Comparison of ENCODE assay signal across 16 mouse cellular contexts in genomic region chr1:74058309-74058708, GRCm38 (mm10).
DNase-seq lines count a peak whose midpoint lies in the region; ATAC-seq and TF ChIP-seq lines count a peak whose summit lies in the region.
"Had no signal": no experiment of that assay in that cellular context is flagged by ENCODE, and none has a peak within 500 bp of the region (broad histone marks: within the 10 kb centered on the region; RNA-seq: fewer than 3 reads in every experiment).

No protein-coding gene starts in this region.

- no peak overlapping the region for H3K4me2 ChIP-seq in liver, postnatal 0 days (ENCODE audit: low read depth, low read length)
- no peak overlapping the region for H3K4me2 ChIP-seq in liver, embryonic 12.5 days
- no peak overlapping the region for H3K4me2 ChIP-seq in stomach, postnatal 0 days (replicated peaks; ENCODE audit: low read depth)
- H3K4me2 ChIP-seq: embryonic facial prominence, embryonic 12.5 days; limb, embryonic 13.5 days; midbrain, embryonic 13.5 days had no signal

- intact Hi-C loops in gastrocnemius, adult 2 months (cut with DNase I): no loop called here

- peak; percentile 30; the same call in 1 of the 2 replicates for ATAC-seq in liver, postnatal 0 days
- no peak for ATAC-seq in liver, embryonic 12.5 days
- 0 out of 2 replicates have a peak, but pooled peaks have one; percentile 17 for ATAC-seq in stomach, postnatal 0 days (ENCODE audit: low FRiP score, low TSS enrichment)
- ATAC-seq: midbrain, embryonic 13.5 days had no signal

- no peak for TF ChIP-seq EP300 in liver, postnatal 0 days (IDR thresholded peaks at IDR 0.05; ENCODE audit: low read depth)
- no peak for TF ChIP-seq EP300 in stomach, postnatal 0 days (optimal IDR thresholded peaks at IDR 0.05)

- H3K27ac ChIP-seq in gastrocnemius, adult 2 months: peak overlapping the region; percentile 20; the same call in 1 of the 2 replicates
- no peak overlapping the region for H3K27ac ChIP-seq in liver, postnatal 0 days (ENCODE audit: low read depth)
- no peak overlapping the region for H3K27ac ChIP-seq in liver, embryonic 12.5 days
- H3K27ac ChIP-seq in stomach, postnatal 0 days (replicated peaks): no peak overlapping the region
- H3K27ac ChIP-seq: embryonic facial prominence, embryonic 12.5 days; limb, embryonic 13.5 days; macrophage; midbrain, embryonic 13.5 days had no signal

- no peaks in the 10 kb centered on the region for H3K27me3 ChIP-seq in liver, postnatal 0 days (ENCODE audit: insufficient read depth, low read length)
- peaks cover 4% of the 10 kb centered on the region; the same call in 1 of the 2 replicates for H3K27me3 ChIP-seq in liver, embryonic 12.5 days (replicated peaks)
- no peaks in the 10 kb centered on the region for H3K27me3 ChIP-seq in stomach, postnatal 0 days (ENCODE audit: control insufficient read depth, insufficient read depth, low read length)
- H3K27me3 ChIP-seq: embryonic facial prominence, embryonic 12.5 days; limb, embryonic 13.5 days; midbrain, embryonic 13.5 days had no signal

- H3K36me3 ChIP-seq in liver, postnatal 0 days (replicated peaks; ENCODE audit: insufficient read depth, low read length): no peaks in the 10 kb centered on the region
- H3K36me3 ChIP-seq in liver, embryonic 12.5 days: no peaks in the 10 kb centered on the region
- H3K36me3 ChIP-seq in stomach, postnatal 0 days (ENCODE audit: control insufficient read depth, insufficient read depth, low read length): no peaks in the 10 kb centered on the region
- H3K36me3 ChIP-seq: midbrain, embryonic 13.5 days had no signal

- H3K4me1 ChIP-seq in liver, postnatal 0 days (ENCODE audit: insufficient read depth): peaks cover 21% of the 10 kb centered on the region
- H3K4me1 ChIP-seq in liver, embryonic 12.5 days: peaks cover 28% of the 10 kb centered on the region
- H3K4me1 ChIP-seq in stomach, postnatal 0 days (replicated peaks; ENCODE audit: control insufficient read depth, insufficient read depth): no peaks in the 10 kb centered on the region
- H3K4me1 ChIP-seq: midbrain, embryonic 13.5 days had no signal

- TF ChIP-seq CTCF in gastrocnemius, adult 2 months (IDR thresholded peaks at IDR 0.05): no peak
- no peak for TF ChIP-seq CTCF in liver, postnatal 0 days (IDR thresholded peaks at IDR 0.05; ENCODE audit: low read depth)
- TF ChIP-seq CTCF in stomach, postnatal 0 days (IDR thresholded peaks at IDR 0.05; ENCODE audit: low read depth): no peak

- no peak overlapping the region for H3K4me3 ChIP-seq in gastrocnemius, adult 2 months
- H3K4me3 ChIP-seq in liver, postnatal 0 days (ENCODE audit: low read depth, low read length): no peak overlapping the region
- H3K4me3 ChIP-seq in liver, embryonic 12.5 days: no peak overlapping the region
- no peak overlapping the region for H3K4me3 ChIP-seq in stomach, postnatal 0 days (ENCODE audit: low read depth, low read length)
- H3K4me3 ChIP-seq: embryonic facial prominence, embryonic 12.5 days; limb, embryonic 13.5 days; midbrain, embryonic 13.5 days had no signal

- WGBS in liver, postnatal 0 days (ENCODE audit: insufficient replicate concordance): 72% methylated on average over 4 of the region's 4 CpGs
- WGBS in liver, embryonic 12.5 days (ENCODE audit: insufficient replicate concordance): 72% methylated on average over 4 of the region's 4 CpGs
- 72% methylated on average over 4 of the region's 4 CpGs for WGBS in stomach, postnatal 0 days

- H3K9ac ChIP-seq in liver, postnatal 0 days (replicated peaks): no peak overlapping the region
- H3K9ac ChIP-seq in liver, embryonic 12.5 days: no peak overlapping the region
- no peak overlapping the region for H3K9ac ChIP-seq in stomach, postnatal 0 days (ENCODE audit: low read length)
- H3K9ac ChIP-seq: embryonic facial prominence, embryonic 12.5 days; limb, embryonic 13.5 days; midbrain, embryonic 13.5 days had no signal

- no peaks in the 10 kb centered on the region for H3K9me3 ChIP-seq in liver, postnatal 0 days (ENCODE audit: low read length)
- H3K9me3 ChIP-seq in liver, embryonic 12.5 days (replicated peaks): no peaks in the 10 kb centered on the region
- H3K9me3 ChIP-seq in stomach, postnatal 0 days (ENCODE audit: control insufficient read depth, low read length): no peaks in the 10 kb centered on the region
- H3K9me3 ChIP-seq: embryonic facial prominence, embryonic 12.5 days; limb, embryonic 13.5 days; midbrain, embryonic 13.5 days had no signal

- DNase-seq in gastrocnemius, adult 2 months: no peak
- DNase-seq in gastrocnemius, postnatal 10 days: no peak
- DNase-seq in liver, postnatal 0 days: no peak
- peak; percentile 98 for DNase-seq in kidney, adult 9 months
- DNase-seq in stomach, postnatal 0 days (ENCODE audit: low spot score): no peak
- no peak for DNase-seq in lung, postnatal 25 days (ENCODE audit: low spot score)
- no peak for DNase-seq in gastrocnemius, postnatal 4 days (ENCODE audit: low spot score in 2 of 2)
- DNase-seq: cerebellum, adult 2 months; lung, adult 2 months; right cerebral cortex, postnatal 4 days; thymus, adult 2 months had no signal
